Comparison of ENCODE assay signal across 10 mouse cellular contexts in the genomic region with DNA sequence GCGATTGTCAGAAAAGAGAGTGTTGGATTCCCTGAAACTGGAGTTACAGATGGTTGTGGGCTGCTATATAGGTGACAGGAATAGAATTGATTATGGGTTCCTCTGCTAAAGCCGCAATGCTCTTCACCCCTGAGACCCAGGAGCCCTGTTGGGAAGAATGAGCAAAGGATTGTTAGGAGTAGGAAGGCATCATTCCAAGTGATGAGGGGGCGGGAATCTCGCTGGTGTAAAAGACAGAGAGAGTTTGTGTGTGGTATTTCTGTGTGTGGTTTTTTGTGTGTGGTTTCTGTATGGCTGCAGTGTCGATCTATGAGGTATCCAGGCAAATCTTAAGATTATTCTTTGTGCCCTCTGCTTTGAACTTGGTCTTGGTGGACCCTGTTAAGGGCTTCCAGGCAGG. TPM values are rescaled to one million over a fixed set of nuclear protein-coding genes. Genes with fewer than 3 reads are reported as not detected.
DNase-seq lines count a peak whose midpoint lies in the region; ATAC-seq lines count a peak whose summit lies in the region.
"Had no signal": no experiment of that assay in that cellular context is flagged by ENCODE, and none has a peak within 500 bp of the region (broad histone marks: within the 10 kb centered on the region; RNA-seq: fewer than 3 reads in every experiment).

No protein-coding gene starts in this region.

- no peak overlapping the region for H3K9ac ChIP-seq in embryonic facial prominence, embryonic 11.5 days (replicated peaks; ENCODE audit: low read length)
- H3K9ac ChIP-seq in forebrain, embryonic 16.5 days (replicated peaks; ENCODE audit: low read depth, low read length) = no peak overlapping the region; the same call in 1 of the 2 replicates
- peak overlapping the region; percentile 80 for H3K9ac ChIP-seq in midbrain, embryonic 16.5 days (ENCODE audit: low read depth, low read length)
- H3K9ac ChIP-seq: liver, embryonic 13.5 days had no signal

- H3K27me3 ChIP-seq in embryonic facial prominence, embryonic 11.5 days (ENCODE audit: control insufficient read depth, insufficient read depth, low read length) = no peaks in the 10 kb centered on the region
- H3K27me3 ChIP-seq in forebrain, embryonic 16.5 days (replicated peaks; ENCODE audit: control insufficient read depth, insufficient read depth, low read length) = no peaks in the 10 kb centered on the region
- H3K27me3 ChIP-seq in midbrain, embryonic 16.5 days (ENCODE audit: control insufficient read depth, insufficient read depth, low read depth, low read length) = no peaks in the 10 kb centered on the region

- DNase-seq in layer of hippocampus, adult 11-12 months (ENCODE audit: low spot score) = peak; percentile 23
- no peak for DNase-seq in layer of hippocampus, postnatal 14 days (ENCODE audit: low spot score in 2 of 2)
- DNase-seq in embryonic facial prominence, embryonic 11.5 days (ENCODE audit: low spot score) = no peak
- no peak for DNase-seq in ovary, adult 18-20 months (ENCODE audit: low spot score)
- no peak for DNase-seq in thymus, postnatal 4 days
- DNase-seq: liver, embryonic 13.5 days had no signal

- no peak overlapping the region for H3K27ac ChIP-seq in embryonic facial prominence, embryonic 11.5 days (replicated peaks; ENCODE audit: low read depth, low read length)
- no peak overlapping the region for H3K27ac ChIP-seq in forebrain, embryonic 16.5 days (ENCODE audit: low read length)
- H3K27ac ChIP-seq in midbrain, embryonic 16.5 days (ENCODE audit: low read length) = no peak overlapping the region
- H3K27ac ChIP-seq: kidney, postnatal 0 days; liver, embryonic 13.5 days had no signal

- WGBS in embryonic facial prominence, embryonic 11.5 days = 74% methylated on average over 5 of the region's 5 CpGs
- WGBS in forebrain, embryonic 16.5 days = 72% methylated on average over 5 of the region's 5 CpGs
- 74% methylated on average over 5 of the region's 5 CpGs for WGBS in midbrain, embryonic 16.5 days

- H3K9me3 ChIP-seq in embryonic facial prominence, embryonic 11.5 days (replicated peaks; ENCODE audit: control insufficient read depth, low read length) = no peaks in the 10 kb centered on the region
- H3K9me3 ChIP-seq in forebrain, embryonic 16.5 days (ENCODE audit: control insufficient read depth, low read length) = no peaks in the 10 kb centered on the region
- no peaks in the 10 kb centered on the region for H3K9me3 ChIP-seq in midbrain, embryonic 16.5 days (replicated peaks; ENCODE audit: control insufficient read depth, low read length, poor library complexity, severe bottlenecking)
- H3K9me3 ChIP-seq: liver, embryonic 13.5 days had no signal

- no peak for ATAC-seq in embryonic facial prominence, embryonic 11.5 days (replicated peaks; ENCODE audit: insufficient number of reproducible peaks, low FRiP score, low TSS enrichment, low read depth)
- no peak for ATAC-seq in forebrain, embryonic 16.5 days
- no peak for ATAC-seq in midbrain, embryonic 16.5 days

- H3K4me1 ChIP-seq in embryonic facial prominence, embryonic 11.5 days (ENCODE audit: control insufficient read depth, insufficient read depth, low read length) = no peaks in the 10 kb centered on the region; the same call in 1 of the 2 replicates
- H3K4me1 ChIP-seq in forebrain, embryonic 16.5 days (replicated peaks; ENCODE audit: control insufficient read depth, insufficient read depth, low read length) = peaks cover 7% of the 10 kb centered on the region; the same call in 1 of the 2 replicates
- H3K4me1 ChIP-seq in midbrain, embryonic 16.5 days (ENCODE audit: control insufficient read depth, insufficient read depth, low read length) = peaks cover 12% of the 10 kb centered on the region

- H3K36me3 ChIP-seq in embryonic facial prominence, embryonic 11.5 days (replicated peaks; ENCODE audit: control insufficient read depth, insufficient read depth, low read depth, low read length) = no peaks in the 10 kb centered on the region
- H3K36me3 ChIP-seq in forebrain, embryonic 16.5 days (ENCODE audit: control insufficient read depth, insufficient read depth) = no peaks in the 10 kb centered on the region
- no peaks in the 10 kb centered on the region for H3K36me3 ChIP-seq in midbrain, embryonic 16.5 days (ENCODE audit: control insufficient read depth, insufficient read depth, low read length)
- H3K36me3 ChIP-seq: liver, embryonic 13.5 days had no signal

- no peak overlapping the region for H3K4me2 ChIP-seq in embryonic facial prominence, embryonic 11.5 days (ENCODE audit: low read depth, low read length)
- H3K4me2 ChIP-seq in forebrain, embryonic 16.5 days (ENCODE audit: low read length) = peak overlapping the region; percentile 73
- H3K4me2 ChIP-seq in midbrain, embryonic 16.5 days (ENCODE audit: low read length) = peak overlapping the region; percentile 81

- H3K4me3 ChIP-seq in embryonic facial prominence, embryonic 11.5 days (ENCODE audit: low read depth, low read length) = peak overlapping the region; percentile 75; the same call in 1 of the 2 replicates
- H3K4me3 ChIP-seq in forebrain, embryonic 16.5 days (replicated peaks; ENCODE audit: low read length) = no peak overlapping the region
- H3K4me3 ChIP-seq in midbrain, embryonic 16.5 days (ENCODE audit: low read depth, low read length) = peak overlapping the region; percentile 79

RNA-seq across cellular contexts. Expression of gene Zkscan16, which starts 1.3 kb away (rescaled TPM):
- 10 to 100 TPM; 30.5 to 33.1 TPM for total RNA-seq in layer of hippocampus, postnatal 14 days (2021)
- 0.97 and 1.4 TPM in 2 replicates for polyA plus RNA-seq in embryonic facial prominence, embryonic 11.5 days (2014; fragmentation: Nextera tagmentation; extraction: Ambion mirVana)
- polyA plus RNA-seq in forebrain, embryonic 16.5 days (2015; fragmentation: Nextera tagmentation; extraction: Ambion mirVana) = 1.3 and 1.7 TPM in 2 replicates
- polyA plus RNA-seq in midbrain, embryonic 16.5 days (2015; fragmentation: Nextera tagmentation; extraction: Ambion mirVana) = 3.0 and 3.3 TPM in 2 replicates
- polyA plus RNA-seq: small intestine, adult 2 months had no signal

RNA-seq across cellular contexts. Expression of gene Ecpas, which starts 32.1 kb away (rescaled TPM):
- 100 to 1,000 TPM; 131 to 140 TPM for total RNA-seq in layer of hippocampus, postnatal 14 days (2021)
- polyA plus RNA-seq in embryonic facial prominence, embryonic 11.5 days (2014; fragmentation: Nextera tagmentation; extraction: Ambion mirVana) = 40.5 and 47.2 TPM in 2 replicates
- polyA plus RNA-seq in forebrain, embryonic 16.5 days (2015; fragmentation: Nextera tagmentation; extraction: Ambion mirVana) = 28.8 and 32.5 TPM in 2 replicates
- polyA plus RNA-seq in midbrain, embryonic 16.5 days (2015; fragmentation: Nextera tagmentation; extraction: Ambion mirVana) = 33.2 and 38.6 TPM in 2 replicates

RNA-seq across cellular contexts. Expression of gene Ptgr1, which starts 42.2 kb away (rescaled TPM):
- total RNA-seq in layer of hippocampus, postnatal 14 days (2021) = 1 to 10 TPM; 3.7 to 3.8 TPM
- polyA plus RNA-seq in embryonic facial prominence, embryonic 11.5 days (2014; fragmentation: Nextera tagmentation; extraction: Ambion mirVana) = 22.8 and 24.0 TPM in 2 replicates
- polyA plus RNA-seq in forebrain, embryonic 16.5 days (2015; fragmentation: Nextera tagmentation; extraction: Ambion mirVana) = 3.4 and 4.1 TPM in 2 replicates
- 3.7 and 3.9 TPM in 2 replicates for polyA plus RNA-seq in midbrain, embryonic 16.5 days (2015; fragmentation: Nextera tagmentation; extraction: Ambion mirVana)

RNA-seq across cellular contexts. Expression of gene Dnajc25, which starts 50.2 kb away (rescaled TPM):
- total RNA-seq in layer of hippocampus, postnatal 14 days (2021) = 1 to 10 TPM; 5.8 to 6.3 TPM
- 6.1 and 6.3 TPM in 2 replicates for polyA plus RNA-seq in embryonic facial prominence, embryonic 11.5 days (2014; fragmentation: Nextera tagmentation; extraction: Ambion mirVana)
- polyA plus RNA-seq in forebrain, embryonic 16.5 days (2015; fragmentation: Nextera tagmentation; extraction: Ambion mirVana) = 3.4 and 5.5 TPM in 2 replicates
- 5.2 and 5.5 TPM in 2 replicates for polyA plus RNA-seq in midbrain, embryonic 16.5 days (2015; fragmentation: Nextera tagmentation; extraction: Ambion mirVana)

RNA-seq across cellular contexts. Expression of gene Gm20503, which starts 58.3 kb away (rescaled TPM):
- total RNA-seq in layer of hippocampus, postnatal 14 days (2021) = 1 to 10 TPM in 1 of 2 experiments, not detected in 1; 2.8 TPM
- 4.7 and 7.4 TPM in 2 replicates for polyA plus RNA-seq in embryonic facial prominence, embryonic 11.5 days (2014; fragmentation: Nextera tagmentation; extraction: Ambion mirVana)
- polyA plus RNA-seq in forebrain, embryonic 16.5 days (2015; fragmentation: Nextera tagmentation; extraction: Ambion mirVana) = 2.3 and 4.8 TPM in 2 replicates
- 6.4 and 7.6 TPM in 2 replicates for polyA plus RNA-seq in midbrain, embryonic 16.5 days (2015; fragmentation: Nextera tagmentation; extraction: Ambion mirVana)
